Mouse (Mus musculus) cerebellum, postnatal 25 days (tissue): ENCODE measurements around the gene Pik3c2g.

Experiments used
- DNase-seq, 2 experiments: peaks; one replicate each; pipeline ENCODE4 v3.0.0; 2021; ENCODE audit warnings: mixed read lengths in 2 of 2

The Pik3c2g gene

GRCm38 (mm10) chr6:139842626-139843025, 255.6 kb downstream of the Pik3c2g start:
- no peak for DNase-seq

- DNase-seq, result no peak
Measured at GRCm38 (mm10) chr6:139843531-139843930, 256.5 kb downstream of the Pik3c2g start.

- no peak for DNase-seq
Measured at GRCm38 (mm10) chr6:139846889-139847544, 260.0 kb downstream of the Pik3c2g start.

GRCm38 (mm10) chr6:139849931-139850330, 262.9 kb downstream of the Pik3c2g start:
- DNase-seq, result no peak

GRCm38 (mm10) chr6:139851705-139852603, 264.9 kb downstream of the Pik3c2g start:
- no peak for DNase-seq

- peak in 1 of 2 experiments; percentile 20 for DNase-seq
Measured at GRCm38 (mm10) chr6:139852836-139853235, 265.8 kb downstream of the Pik3c2g start.

GRCm38 (mm10) chr6:139860141-139860540, 273.1 kb downstream of the Pik3c2g start:
- no peak for DNase-seq

GRCm38 (mm10) chr6:139861534-139861933, 274.5 kb downstream of the Pik3c2g start:
- DNase-seq, result no peak

GRCm38 (mm10) chr6:139865059-139865673, 278.1 kb downstream of the Pik3c2g start:
- DNase-seq, result no peak

GRCm38 (mm10) chr6:139874418-139875176, 287.6 kb downstream of the Pik3c2g start:
- peak; percentile 8 to 51 for DNase-seq

- DNase-seq, result no peak
Measured at GRCm38 (mm10) chr6:139876691-139877090, 289.7 kb downstream of the Pik3c2g start.

- DNase-seq, result no peak
Measured at GRCm38 (mm10) chr6:139877476-139878361, 290.7 kb downstream of the Pik3c2g start.

GRCm38 (mm10) chr6:139878362-139878696, 291.3 kb downstream of the Pik3c2g start:
- DNase-seq, result no peak

GRCm38 (mm10) chr6:139882076-139882475, 295.1 kb downstream of the Pik3c2g start:
- no peak for DNase-seq

- no peak for DNase-seq
Measured at GRCm38 (mm10) chr6:139887175-139887574, 300.2 kb downstream of the Pik3c2g start.

GRCm38 (mm10) chr6:139895637-139896036, 308.6 kb downstream of the Pik3c2g start:
- DNase-seq, result no peak

- DNase-seq, result no peak
Measured at GRCm38 (mm10) chr6:139899630-139900151, 312.7 kb downstream of the Pik3c2g start.

- DNase-seq, result no peak
Measured at GRCm38 (mm10) chr6:139901801-139902200, 314.8 kb downstream of the Pik3c2g start.

GRCm38 (mm10) chr6:139907138-139907537, 320.1 kb downstream of the Pik3c2g start:
- no peak for DNase-seq

GRCm38 (mm10) chr6:139908997-139909669, 322.1 kb downstream of the Pik3c2g start:
- DNase-seq, result no peak

- DNase-seq, result no peak
Measured at GRCm38 (mm10) chr6:139928766-139929165, 341.7 kb downstream of the Pik3c2g start.
